Mouse (Mus musculus) heart, embryonic 11.5 days (tissue): ENCODE data around the gene A230072I06Rik. TPM values are rescaled to one million over a fixed set of nuclear protein-coding genes. Genes with fewer than 3 reads are reported as not detected.

Experiments
- ATAC-seq: fragments of 200-750 bp; cut with Nextera tagmentation; replicated peaks from 2 replicates; pipeline ENCODE4 v1.8.0; 2017; ENCODE audit warnings: moderate library complexity; ENCODE audit not compliant: insufficient number of reproducible peaks, low FRiP score, low TSS enrichment
- H3K27ac ChIP-seq: fragments of 300-500 bp; sonication (generic); 2 replicates; pipeline ENCODE4 v1.5.1; 2014; ENCODE audit warnings: mild to moderate bottlenecking, low read depth, low read length
- H3K27me3 ChIP-seq: fragments of 300-500 bp; sonication (generic); 2 replicates; pipeline ENCODE4 v1.6.1; 2014; ENCODE audit warnings: mild to moderate bottlenecking, low read length, mixed read lengths; ENCODE audit not compliant: control insufficient read depth, insufficient read depth
- H3K36me3 ChIP-seq: fragments of 300-500 bp; sonication (generic); 2 replicates; pipeline ENCODE4 v1.6.1; 2014; ENCODE audit warnings: mild to moderate bottlenecking, low read length, moderate library complexity, mixed read lengths; ENCODE audit not compliant: control insufficient read depth, insufficient read depth
- H3K4me1 ChIP-seq: fragments of 300-500 bp; sonication (generic); 2 replicates; pipeline ENCODE4 v1.6.1; 2014; ENCODE audit warnings: low read length; ENCODE audit not compliant: control insufficient read depth, insufficient read depth
- H3K4me2 ChIP-seq: fragments of 300-500 bp; sonication (generic); 2 replicates; pipeline ENCODE4 v1.6.1; 2014; ENCODE audit warnings: mild to moderate bottlenecking, moderate library complexity
- H3K4me3 ChIP-seq: fragments of 300-500 bp; sonication (generic); 2 replicates; pipeline ENCODE4 v1.5.1; 2014; ENCODE audit warnings: low read depth, low read length
- H3K9ac ChIP-seq: fragments of 300-500 bp; sonication (generic); 2 replicates; pipeline ENCODE4 v1.6.1; 2014; ENCODE audit warnings: mild to moderate bottlenecking, low read depth, low read length, moderate library complexity
- H3K9me3 ChIP-seq: fragments of 300-500 bp; sonication (generic); replicated peaks from 2 replicates; pipeline ENCODE4 v1.6.1; 2016; ENCODE audit warnings: low read length; ENCODE audit not compliant: control insufficient read depth
- WGBS: fragments of 180-500 bp; shearing (Covaris S2); extraction: QIAGEN DNeasy Blood & Tissue Kit; methylation state at CpG from one replicate; pipeline ENCODE4 v1.1.7; 2014; ENCODE audit not compliant: insufficient replicate concordance; 5-methylcytosine and 5-hydroxymethylcytosine counted together
- polyA plus RNA-seq: library from polyadenylated mRNA; unstranded; fragments of >200 nt; fragmentation: Nextera tagmentation; extraction: Ambion mirVana; gene quantifications from 2 replicates; pipeline ENCODE4 v1.2.1, GENCODE M21; 2014

Gene A230072I06Rik
- not detected in 2 replicates for polyA plus RNA-seq

GRCm38 (mm10) chr8:12278663-12279312, at the start of gene A230072I06Rik:
A230072I06Rik (plus strand) TSS chr8:12278819.
- H3K4me2 ChIP-seq, result 0 out of 2 replicates have a peak within 1 kb of the TSS, but pooled peaks have one; percentile 19
- no peak within 1 kb of the TSS for H3K4me3 ChIP-seq
- no peak for ATAC-seq

GRCm38 (mm10) chr8:12234039-12234438, 44.6 kb upstream of the A230072I06Rik start:
- H3K4me2 ChIP-seq, result no peak overlapping the region
- 53% methylated on average over 11 of the region's 11 CpGs for WGBS
- no peak overlapping the region for H3K27ac ChIP-seq
- no peak overlapping the region for H3K4me3 ChIP-seq
- no peak for ATAC-seq
- H3K36me3 ChIP-seq, result no peaks in the 10 kb centered on the region
- H3K27me3 ChIP-seq, result no peaks in the 10 kb centered on the region
- no peaks in the 10 kb centered on the region for H3K9me3 ChIP-seq
- H3K9ac ChIP-seq, result no peak overlapping the region
- H3K4me1 ChIP-seq, result no peaks in the 10 kb centered on the region

More at GRCm38 (mm10) chr8:12278663-12279312, at the start of gene A230072I06Rik:
- Histone ChIP-seq H3K27ac (peak within 1 kb of the TSS; percentile 18; the same call in 1 of the 2 replicates), H3K27me3 (no peaks in the 10 kb centered on the region), H3K36me3 (no peaks in the 10 kb centered on the region), H3K9ac (no peak within 1 kb of the TSS), H3K9me3 (no peaks in the 10 kb centered on the region), H3K4me1 (peaks cover 15% of the 10 kb centered on the region)
- 36% methylated on average over 12 of the region's 12 CpGs for WGBS

- Histone ChIP-seq H3K9ac (no peak overlapping the region), H3K4me1 (no peaks in the 10 kb centered on the region), H3K4me2 (no peak overlapping the region), H3K27ac (no peak overlapping the region), H3K36me3 (no peaks in the 10 kb centered on the region), H3K4me3 (no peak overlapping the region), H3K9me3 (no peaks in the 10 kb centered on the region), H3K27me3 (no peaks in the 10 kb centered on the region)
- no peak for ATAC-seq
- 82% methylated on average over 7 of the region's 7 CpGs for WGBS
Observed at GRCm38 (mm10) chr8:12238775-12239174, 39.8 kb upstream of the A230072I06Rik start.

- H3K4me3 ChIP-seq, result no peak overlapping the region
- H3K4me1 ChIP-seq, result no peaks in the 10 kb centered on the region
- no peaks in the 10 kb centered on the region for H3K36me3 ChIP-seq
- H3K4me2 ChIP-seq, result no peak overlapping the region
- no peak for ATAC-seq
- no peak overlapping the region for H3K9ac ChIP-seq
- H3K27me3 ChIP-seq, result no peaks in the 10 kb centered on the region
- H3K27ac ChIP-seq, result no peak overlapping the region
- no peaks in the 10 kb centered on the region for H3K9me3 ChIP-seq
- WGBS, result 59% methylated on average over 9 of the region's 9 CpGs
Observed at GRCm38 (mm10) chr8:12240143-12240542, 38.5 kb upstream of the A230072I06Rik start.

- Histone ChIP-seq H3K27me3 (no peaks in the 10 kb centered on the region), H3K4me1 (no peaks in the 10 kb centered on the region), H3K9me3 (no peaks in the 10 kb centered on the region), H3K4me3 (no peak overlapping the region), H3K9ac (no peak overlapping the region), H3K4me2 (no peak overlapping the region), H3K27ac (no peak overlapping the region), H3K36me3 (no peaks in the 10 kb centered on the region)
- ATAC-seq, result no peak
- 86% methylated on average over 1 of the region's 1 CpGs for WGBS
Observed at GRCm38 (mm10) chr8:12243746-12244145, 34.9 kb upstream of the A230072I06Rik start.

GRCm38 (mm10) chr8:12259890-12260289, 18.7 kb upstream of the A230072I06Rik start:
- 69% methylated on average over 2 of the region's 2 CpGs for WGBS
- no peaks in the 10 kb centered on the region for H3K4me1 ChIP-seq
- ATAC-seq, result no peak

GRCm38 (mm10) chr8:12260476-12261029, 18.1 kb upstream of the A230072I06Rik start:
- H3K27ac ChIP-seq, result no peak overlapping the region
- H3K4me1 ChIP-seq, result no peaks in the 10 kb centered on the region
- ATAC-seq, result no peak
- WGBS, result 73% methylated on average over 6 of the region's 6 CpGs
- H3K9me3 ChIP-seq, result no peaks in the 10 kb centered on the region
- no peaks in the 10 kb centered on the region for H3K36me3 ChIP-seq
- H3K27me3 ChIP-seq, result no peaks in the 10 kb centered on the region
- H3K4me2 ChIP-seq, result no peak overlapping the region
- H3K9ac ChIP-seq, result no peak overlapping the region
- H3K4me3 ChIP-seq, result no peak overlapping the region

More at GRCm38 (mm10) chr8:12259890-12260289, 18.7 kb upstream of the A230072I06Rik start:
- H3K4me2 ChIP-seq, result no peak overlapping the region
- no peak overlapping the region for H3K9ac ChIP-seq
- H3K4me3 ChIP-seq, result no peak overlapping the region
- H3K27me3 ChIP-seq, result no peaks in the 10 kb centered on the region
- H3K36me3 ChIP-seq, result no peaks in the 10 kb centered on the region
- no peak overlapping the region for H3K27ac ChIP-seq
- no peaks in the 10 kb centered on the region for H3K9me3 ChIP-seq

GRCm38 (mm10) chr8:12261556-12261955, 17.1 kb upstream of the A230072I06Rik start:
- Histone ChIP-seq H3K9me3 (no peaks in the 10 kb centered on the region), H3K4me2 (no peak overlapping the region), H3K27ac (no peak overlapping the region), H3K4me1 (no peaks in the 10 kb centered on the region), H3K36me3 (no peaks in the 10 kb centered on the region), H3K4me3 (no peak overlapping the region), H3K9ac (no peak overlapping the region), H3K27me3 (no peaks in the 10 kb centered on the region)
- ATAC-seq, result no peak
- WGBS, result 54% methylated on average over 4 of the region's 4 CpGs

GRCm38 (mm10) chr8:12264996-12265395, 13.6 kb upstream of the A230072I06Rik start:
- Histone ChIP-seq H3K9me3 (no peaks in the 10 kb centered on the region), H3K4me1 (no peaks in the 10 kb centered on the region), H3K27ac (no peak overlapping the region), H3K27me3 (no peaks in the 10 kb centered on the region), H3K4me3 (no peak overlapping the region), H3K36me3 (no peaks in the 10 kb centered on the region), H3K4me2 (no peak overlapping the region), H3K9ac (no peak overlapping the region)
- 90% methylated on average over 8 of the region's 8 CpGs for WGBS
- ATAC-seq, result no peak
